Mouse (Mus musculus): ENCODE results near the gene Lrrc72.

GRCm38 (mm10) chr12:36177227-36177626 is 76.0 kb downstream of the Lrrc72 start:
- TF ChIP-seq CTCF (IDR thresholded peaks at IDR 0.05; ENCODE audit: low read depth, low read length) (no peak), POLR2A (IDR thresholded peaks at IDR 0.05; ENCODE audit: borderline replicate concordance, low read depth, low read length) (no peak)

Measured in bone marrow macrophage, adult 2 months (primary cell).